Mouse (Mus musculus): ENCODE data around the gene Nkg7.
A peak's percentile ranks its signal among the peaks of the same experiment; 100 is the strongest.

Gene Nkg7

GRCm38 (mm10) chr7:43447801-43448200 is 10.9 kb downstream of the Nkg7 start:
- no peak for DNase-seq (ENCODE audit: low read depth, low spot score)

DNA sequence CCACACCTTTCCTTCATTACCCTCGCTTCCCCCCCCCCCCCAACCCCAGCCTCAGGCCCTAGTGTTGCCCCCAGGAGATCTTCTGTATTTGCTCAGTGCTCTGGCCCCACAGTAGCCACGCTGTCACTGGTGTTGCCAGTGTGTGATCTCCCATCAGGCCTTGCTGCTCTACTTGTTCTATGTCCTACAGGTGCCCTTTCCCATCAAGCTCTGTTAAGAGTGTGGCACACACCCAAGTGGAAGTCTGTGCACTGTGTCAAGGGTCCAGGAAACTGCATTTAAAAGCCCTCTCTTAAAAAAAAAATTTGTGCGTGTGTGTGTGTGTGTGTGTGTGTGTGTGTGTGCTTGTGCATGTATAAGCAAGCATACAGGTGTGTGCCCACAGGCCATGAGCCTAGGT is 11.4 kb downstream of the Nkg7 start:
- DNase-seq (ENCODE audit: low read depth, low spot score), result no peak

DNA sequence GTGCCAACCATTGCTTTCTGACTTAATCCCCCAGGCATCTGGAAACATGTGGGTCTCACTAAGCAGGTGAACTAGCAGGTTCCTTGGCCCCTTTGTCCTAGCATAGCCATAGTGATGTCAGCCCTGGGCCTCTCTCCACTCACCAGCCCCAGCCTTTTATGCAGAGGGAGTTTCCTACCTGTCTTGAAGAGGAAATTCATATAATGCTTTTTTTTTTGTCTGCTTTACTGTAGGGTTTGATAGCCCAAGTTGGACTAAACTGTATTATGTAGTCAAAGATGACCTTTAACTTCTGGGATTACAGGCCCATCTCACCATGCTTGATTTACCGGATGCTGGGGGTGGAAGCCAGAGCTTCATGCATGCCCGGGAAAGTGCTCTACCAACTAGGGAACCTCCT is 12.9 kb downstream of the Nkg7 start:
- no peak for DNase-seq (ENCODE audit: low read depth, low spot score)

- no peak for DNase-seq (ENCODE audit: low read depth, low spot score)
Measured at GRCm38 (mm10) chr7:43451726-43452125, 14.9 kb downstream of the Nkg7 start.

DNA sequence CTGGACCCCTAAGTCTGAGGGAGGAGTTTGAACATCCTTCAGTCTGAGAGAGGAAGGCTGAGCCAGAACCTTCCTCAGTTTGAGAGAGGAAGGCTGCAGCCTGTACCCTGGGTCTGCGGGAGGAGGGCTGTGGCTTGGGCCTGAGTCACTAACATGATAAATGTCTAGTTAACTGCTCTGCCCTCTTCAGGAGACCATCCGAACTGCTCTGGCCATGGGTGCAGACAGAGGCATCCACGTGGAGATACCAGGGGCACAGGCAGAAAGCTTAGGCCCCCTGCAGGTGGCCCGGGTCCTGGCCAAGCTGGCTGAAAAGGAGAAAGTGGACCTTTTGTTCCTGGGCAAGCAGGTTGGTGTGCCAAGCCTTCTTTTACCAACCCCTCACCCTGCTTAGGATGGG is 15.7 kb downstream of the Nkg7 start:
- DNase-seq (ENCODE audit: low read depth, low spot score), result peak; percentile 47

DNA sequence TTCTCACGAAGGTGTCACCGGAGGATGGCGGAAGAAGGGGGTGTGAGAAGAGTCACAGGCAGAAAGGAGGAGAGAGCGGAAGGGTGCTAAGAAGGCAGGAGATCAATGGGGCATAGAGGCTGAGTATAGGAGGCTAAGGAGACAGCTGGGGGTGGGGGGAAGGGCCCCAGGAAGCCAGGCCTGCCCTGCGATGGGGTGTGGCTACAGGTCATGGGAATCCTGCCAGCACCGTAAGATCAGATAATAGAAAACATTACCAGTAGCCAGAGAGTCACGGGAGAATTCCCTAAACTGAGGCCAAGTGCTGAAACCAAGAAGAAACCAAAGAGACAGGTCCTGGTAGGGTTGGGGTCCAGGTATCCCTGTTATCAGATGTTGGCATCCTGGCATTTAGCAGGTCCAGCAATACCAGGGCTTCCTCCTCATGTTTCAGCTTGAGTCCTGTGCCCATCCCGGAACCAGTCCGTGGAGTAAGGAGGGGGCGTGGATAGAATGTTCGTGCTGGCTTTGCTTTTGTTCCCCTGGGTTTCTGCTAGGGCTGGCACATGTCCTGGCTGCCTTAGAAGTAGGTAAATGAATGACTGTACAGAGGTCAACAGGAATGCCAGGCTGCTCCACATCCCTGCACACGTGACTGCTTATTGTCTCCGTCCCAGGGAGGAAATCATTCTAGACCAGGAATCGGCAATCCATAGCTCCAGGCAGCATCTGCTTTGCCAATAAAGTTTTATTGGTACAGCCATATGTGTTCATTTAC is 16.9 kb downstream of the Nkg7 start:
- DNase-seq (ENCODE audit: low read depth, low spot score), result no peak

DNA sequence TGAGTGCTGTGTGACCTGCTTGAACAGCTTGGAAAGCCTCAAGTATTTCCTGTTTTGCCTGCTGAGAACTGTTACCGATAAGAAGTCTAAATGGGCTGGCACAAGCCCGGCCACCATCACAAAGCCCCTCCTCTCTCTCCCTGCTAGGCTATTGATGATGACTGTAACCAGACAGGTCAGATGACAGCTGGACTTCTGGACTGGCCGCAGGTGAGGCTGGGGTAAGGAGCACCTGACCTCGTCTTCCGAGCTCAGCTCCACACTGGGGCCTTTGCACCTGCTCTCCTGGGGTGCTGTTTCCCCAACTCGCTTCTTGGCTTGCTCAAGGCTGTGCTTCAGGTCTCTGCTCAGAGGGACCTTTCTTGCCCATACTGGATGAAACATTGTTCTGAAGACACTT is 17.5 kb downstream of the Nkg7 start:
- DNase-seq (ENCODE audit: low read depth, low spot score), result no peak

- DNase-seq (ENCODE audit: low read depth, low spot score), result no peak
Measured at GRCm38 (mm10) chr7:43462851-43463250, 26.0 kb downstream of the Nkg7 start, which contains the start of gene Vsig10l. Vsig10l (plus strand) TSS chr7:43463151.

- no peak for DNase-seq (ENCODE audit: low read depth, low spot score)
Measured at GRCm38 (mm10) chr7:43463976-43464375, 27.1 kb downstream of the Nkg7 start.

GRCm38 (mm10) chr7:43464864-43465343 is 28.0 kb downstream of the Nkg7 start:
- peak; percentile 47 for DNase-seq (ENCODE audit: low read depth, low spot score)

- DNase-seq (ENCODE audit: low read depth, low spot score), result peak; percentile 95
Measured at GRCm38 (mm10) chr7:43465344-43466098, 28.6 kb downstream of the Nkg7 start.

- DNase-seq (ENCODE audit: low read depth, low spot score), result peak; percentile 94
Measured at GRCm38 (mm10) chr7:43466099-43466694, 29.3 kb downstream of the Nkg7 start.

DNA sequence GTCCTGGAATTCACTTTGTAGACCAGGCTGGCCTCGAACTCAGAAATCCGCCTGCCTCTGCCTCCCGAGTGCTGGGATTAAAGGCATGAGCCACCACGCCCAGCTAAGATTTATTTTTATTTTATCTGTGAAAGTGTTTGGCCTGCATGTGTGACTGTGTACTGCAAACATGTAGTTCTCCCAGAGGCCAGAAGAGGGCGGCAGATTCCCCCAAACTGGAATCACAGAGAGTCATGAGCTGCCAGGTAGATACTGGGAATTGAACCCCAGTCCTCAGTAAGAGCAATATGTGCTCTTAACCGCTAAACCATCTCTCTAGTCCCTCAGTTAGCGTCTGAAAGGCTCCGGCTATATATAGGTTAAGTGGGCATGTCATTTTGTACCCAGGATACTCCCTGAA is 33.5 kb downstream of the Nkg7 start:
- DNase-seq (ENCODE audit: low read depth, low spot score), result peak; percentile 78

- DNase-seq (ENCODE audit: low read depth, low spot score), result peak; percentile 81
Measured at GRCm38 (mm10) chr7:43475706-43476105, 38.8 kb downstream of the Nkg7 start.

DNA sequence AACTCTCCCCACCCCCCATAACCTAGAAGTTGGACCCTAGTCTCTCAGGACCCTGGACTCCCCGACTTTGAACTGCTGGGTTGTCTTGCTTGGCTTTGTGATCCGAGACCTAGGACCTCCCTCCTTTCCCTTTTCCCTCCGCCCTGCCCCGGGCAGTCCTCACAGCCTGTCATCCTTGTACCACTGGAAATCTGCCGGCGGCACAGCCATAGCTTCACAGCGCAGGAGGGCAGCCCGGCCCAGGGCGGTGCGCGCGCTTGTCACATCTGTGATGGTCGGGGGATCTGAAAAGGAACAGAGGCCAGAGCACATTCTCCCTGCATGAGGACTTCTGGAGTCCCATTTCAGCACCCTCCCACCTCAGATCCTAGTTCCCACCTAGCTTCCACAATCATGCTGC is 39.5 kb downstream of the Nkg7 start:
- DNase-seq (ENCODE audit: low read depth, low spot score), result no peak

DNA sequence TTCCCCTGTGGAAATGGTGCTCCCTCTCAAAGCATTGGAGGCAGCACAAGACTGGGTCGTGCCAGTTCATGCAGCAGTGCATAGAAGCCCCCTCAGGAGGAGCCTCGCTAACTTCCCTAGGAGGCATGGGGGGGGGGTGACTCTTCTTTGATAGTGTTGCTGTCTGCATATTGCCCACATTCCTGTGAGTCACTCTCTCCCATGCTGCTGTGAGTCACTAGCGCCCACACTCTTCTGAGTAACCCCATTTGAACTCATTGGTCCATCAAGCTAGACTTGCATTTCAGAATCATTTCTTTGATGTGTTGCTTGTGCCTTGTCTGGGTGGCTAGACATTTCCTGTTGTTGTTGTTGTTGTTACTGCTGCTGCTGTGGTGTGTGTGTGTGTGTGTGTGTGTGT is 44.3 kb downstream of the Nkg7 start:
- peak; percentile 70 for DNase-seq (ENCODE audit: low read depth, low spot score)

GRCm38 (mm10) chr7:43482090-43482716 is 45.3 kb downstream of the Nkg7 start:
- DNase-seq (ENCODE audit: low read depth, low spot score), result no peak

- DNase-seq (ENCODE audit: low read depth, low spot score), result no peak
Measured at GRCm38 (mm10) chr7:43483236-43483635, 46.4 kb downstream of the Nkg7 start.
